Mouse (Mus musculus) midbrain, embryonic 12.5 days (tissue): ENCODE measurements at regions not wholly inside any gene's neighbourhood (a gene's known extent, or its start where the extent isn't known, plus 50 kb on each side); places are given as distances from the start of the nearest gene placed in this dataset.

Experiments used
- ATAC-seq: fragments of 200-750 bp; cut with Nextera tagmentation; 2 replicates; pipeline ENCODE4 v1.8.0; 2017; ENCODE audit warnings: low read depth, moderate TSS enrichment, moderate library complexity; ENCODE audit not compliant: low FRiP score
- H3K27ac ChIP-seq: fragments of 300-500 bp; sonication (generic); replicated peaks from 2 replicates; pipeline ENCODE4 v1.5.1; 2016; ENCODE audit warnings: mild to moderate bottlenecking
- H3K27me3 ChIP-seq: fragments of 300-500 bp; sonication (generic); 2 replicates; pipeline ENCODE4 v1.6.1; 2016; ENCODE audit warnings: mild to moderate bottlenecking
- H3K36me3 ChIP-seq: fragments of 300-500 bp; sonication (generic); 2 replicates; pipeline ENCODE4 v1.6.1; 2016
- H3K4me1 ChIP-seq: fragments of 300-500 bp; sonication (generic); 2 replicates; pipeline ENCODE4 v1.6.1; 2016
- H3K4me2 ChIP-seq: fragments of 300-500 bp; sonication (generic); replicated peaks from 2 replicates; pipeline ENCODE4 v1.6.1; 2016; ENCODE audit warnings: mild to moderate bottlenecking, moderate library complexity
- H3K4me3 ChIP-seq: fragments of 300-500 bp; sonication (generic); 2 replicates; pipeline ENCODE4 v1.5.1; 2016; ENCODE audit warnings: mild to moderate bottlenecking
- H3K9ac ChIP-seq: fragments of 300-500 bp; sonication (generic); replicated peaks from 2 replicates; pipeline ENCODE4 v1.6.1; 2016; ENCODE audit warnings: mild to moderate bottlenecking, moderate library complexity
- H3K9me3 ChIP-seq: fragments of 300-500 bp; sonication (generic); 2 replicates; pipeline ENCODE4 v1.6.1; 2016; ENCODE audit warnings: mild to moderate bottlenecking
- WGBS: fragments of 180-500 bp; shearing (Covaris S2); methylation state at CpG from one replicate; pipeline ENCODE4 v1.1.7; 2016; 5-methylcytosine and 5-hydroxymethylcytosine counted together

DNA sequence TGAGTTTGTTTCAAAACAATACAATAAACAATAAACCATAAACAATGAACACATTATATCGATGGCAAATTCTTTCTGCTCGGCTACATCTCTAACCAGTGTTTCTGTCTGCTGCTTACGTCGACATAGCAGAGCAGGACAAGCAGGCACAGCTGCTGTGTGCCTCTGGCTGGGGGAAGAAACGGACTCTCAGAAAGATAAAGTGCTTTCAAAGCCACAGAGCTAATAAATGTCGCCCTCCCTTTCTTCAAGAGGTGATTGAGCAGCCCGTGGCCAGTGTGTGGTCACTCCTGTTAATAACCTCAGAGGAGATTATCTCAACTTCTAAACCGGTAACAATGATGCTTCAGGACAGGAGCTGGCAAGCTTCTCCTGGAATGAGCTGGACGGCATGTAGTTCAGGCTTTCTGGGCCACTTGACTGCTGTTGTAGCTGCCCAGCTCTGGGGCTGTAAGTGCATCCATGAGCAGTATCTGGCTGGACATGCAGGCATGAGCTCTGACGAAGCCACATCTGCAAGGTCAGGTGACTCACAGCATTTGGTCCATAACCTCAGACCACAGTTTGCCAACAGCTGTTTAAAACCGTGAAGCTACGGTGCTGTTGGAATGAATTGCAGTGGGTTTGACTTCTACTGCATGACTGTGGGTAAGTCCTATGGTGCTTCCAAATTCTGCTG is 55.6 kb downstream of the Evx1 start:
- no peak overlapping the region; the same call in 1 of the 2 replicates for H3K9ac ChIP-seq
- no peak for ATAC-seq
- no peak overlapping the region for H3K4me3 ChIP-seq
- H3K27me3 ChIP-seq, result no peaks in the 10 kb centered on the region
- peaks cover 32% of the 10 kb centered on the region for H3K4me1 ChIP-seq
- H3K4me2 ChIP-seq, result no peak overlapping the region
- no peaks in the 10 kb centered on the region for H3K9me3 ChIP-seq
- no peak overlapping the region for H3K27ac ChIP-seq
- no peaks in the 10 kb centered on the region for H3K36me3 ChIP-seq
- WGBS, result 47% methylated on average over 12 of the region's 12 CpGs

DNA sequence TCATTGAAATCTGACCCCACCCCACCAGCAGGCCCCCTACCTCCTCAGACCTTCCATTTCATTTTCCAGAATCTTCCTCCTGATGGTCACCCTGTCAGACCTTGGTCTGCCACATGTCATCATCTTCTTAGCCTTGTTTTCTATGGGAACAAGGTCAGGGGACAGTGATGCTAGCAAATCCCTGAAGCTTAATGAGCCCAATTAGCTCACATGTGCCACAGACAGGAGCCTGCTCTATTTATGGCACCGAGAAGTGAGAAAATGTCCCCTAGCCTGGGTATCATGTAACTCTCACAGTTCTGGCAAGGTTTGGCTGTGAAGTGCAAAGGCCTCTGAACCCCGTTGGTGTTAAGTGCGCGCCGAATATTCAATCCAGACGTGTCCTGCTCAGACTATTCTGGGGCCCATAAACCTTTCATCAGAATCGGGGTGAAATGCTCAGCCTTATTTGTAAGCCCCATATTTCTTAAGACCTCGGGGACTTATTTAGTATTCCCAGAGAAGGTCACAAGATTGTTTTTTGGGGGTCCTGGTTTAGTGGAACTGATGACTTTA is 57.6 kb downstream of the Evx1 start:
- Histone ChIP-seq H3K9ac (no peak overlapping the region), H3K4me3 (no peak overlapping the region), H3K4me1 (peaks cover 26% of the 10 kb centered on the region), H3K27me3 (no peaks in the 10 kb centered on the region), H3K27ac (no peak overlapping the region), H3K9me3 (no peaks in the 10 kb centered on the region), H3K4me2 (no peak overlapping the region), H3K36me3 (no peaks in the 10 kb centered on the region)
- ATAC-seq, result no peak
- WGBS, result 91% methylated on average over 8 of the region's 8 CpGs

- H3K27me3 ChIP-seq, result no peaks in the 10 kb centered on the region
- WGBS, result 88% methylated on average over 3 of the region's 3 CpGs
- no peak overlapping the region for H3K27ac ChIP-seq
Measured at GRCm38 (mm10) chr6:52379146-52379545, 65.8 kb downstream of the Evx1 start.

DNA sequence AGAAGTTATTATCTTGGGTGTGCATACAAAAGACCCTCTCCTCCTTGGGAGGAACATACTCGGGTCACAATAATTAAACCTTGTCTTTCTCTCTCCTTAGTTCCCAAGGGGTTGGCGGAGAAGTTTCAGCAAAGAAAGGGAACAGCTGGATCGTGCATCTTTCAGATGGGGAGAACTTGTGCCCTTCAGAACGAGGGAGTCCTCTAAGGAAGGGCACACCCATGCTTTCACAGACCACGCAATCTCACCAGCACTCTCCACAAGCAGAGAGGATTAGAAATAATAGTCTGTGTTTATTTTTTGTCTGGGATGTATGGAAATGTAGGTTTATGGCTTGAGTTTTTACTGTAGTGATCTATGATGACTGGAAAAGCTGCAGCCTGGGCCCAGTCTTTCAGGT is 66.3 kb downstream of the Evx1 start:
- ATAC-seq, result no peak
- no peaks in the 10 kb centered on the region for H3K36me3 ChIP-seq
- no peaks in the 10 kb centered on the region for H3K9me3 ChIP-seq
- no peaks in the 10 kb centered on the region for H3K4me1 ChIP-seq
- no peak overlapping the region for H3K27ac ChIP-seq
- 62% methylated on average over 5 of the region's 5 CpGs for WGBS
- no peaks in the 10 kb centered on the region for H3K27me3 ChIP-seq
- H3K9ac ChIP-seq, result no peak overlapping the region
- H3K4me3 ChIP-seq, result no peak overlapping the region
- H3K4me2 ChIP-seq, result no peak overlapping the region

More at GRCm38 (mm10) chr6:52379146-52379545, 65.8 kb downstream of the Evx1 start:
- Histone ChIP-seq H3K36me3 (no peaks in the 10 kb centered on the region), H3K9ac (no peak overlapping the region), H3K9me3 (no peaks in the 10 kb centered on the region), H3K4me2 (no peak overlapping the region), H3K4me1 (no peaks in the 10 kb centered on the region), H3K4me3 (no peak overlapping the region)
- ATAC-seq, result no peak

DNA sequence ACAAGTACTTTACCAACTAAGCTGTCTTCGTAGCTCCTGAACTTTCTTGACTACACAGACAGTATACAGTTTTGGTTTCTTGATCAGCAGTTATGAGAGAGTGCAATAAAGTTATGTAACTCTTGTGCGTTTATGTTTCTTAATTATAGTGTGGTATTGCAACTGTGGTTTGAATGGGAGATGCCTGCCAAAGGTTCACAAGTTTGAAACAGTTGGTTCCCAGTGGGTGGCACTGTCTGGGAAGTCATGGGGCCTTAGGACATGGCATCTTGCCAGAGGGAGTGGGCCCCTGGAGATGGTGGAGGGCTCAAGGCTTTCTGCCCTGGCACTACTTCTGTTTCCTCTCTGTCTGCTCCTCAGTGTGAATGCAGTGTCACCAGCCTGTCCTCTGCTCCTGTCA is 71.7 kb downstream of the Evx1 start:
- Histone ChIP-seq H3K4me1 (no peaks in the 10 kb centered on the region), H3K9ac (no peak overlapping the region), H3K27ac (no peak overlapping the region), H3K4me2 (no peak overlapping the region), H3K36me3 (no peaks in the 10 kb centered on the region), H3K27me3 (no peaks in the 10 kb centered on the region), H3K4me3 (no peak overlapping the region), H3K9me3 (no peaks in the 10 kb centered on the region)
- no peak for ATAC-seq
- WGBS, result 93% methylated on average over 2 of the region's 2 CpGs

GRCm38 (mm10) chr6:52401404-52401803 is 88.1 kb downstream of the Evx1 start:
- no peak overlapping the region for H3K9ac ChIP-seq
- WGBS, result 90% methylated on average over 5 of the region's 5 CpGs
- no peaks in the 10 kb centered on the region for H3K36me3 ChIP-seq
- H3K4me3 ChIP-seq, result no peak overlapping the region
- no peaks in the 10 kb centered on the region for H3K27me3 ChIP-seq
- no peak overlapping the region for H3K27ac ChIP-seq
- no peak overlapping the region for H3K4me2 ChIP-seq
- no peaks in the 10 kb centered on the region for H3K9me3 ChIP-seq
- no peak for ATAC-seq
- no peaks in the 10 kb centered on the region for H3K4me1 ChIP-seq

DNA sequence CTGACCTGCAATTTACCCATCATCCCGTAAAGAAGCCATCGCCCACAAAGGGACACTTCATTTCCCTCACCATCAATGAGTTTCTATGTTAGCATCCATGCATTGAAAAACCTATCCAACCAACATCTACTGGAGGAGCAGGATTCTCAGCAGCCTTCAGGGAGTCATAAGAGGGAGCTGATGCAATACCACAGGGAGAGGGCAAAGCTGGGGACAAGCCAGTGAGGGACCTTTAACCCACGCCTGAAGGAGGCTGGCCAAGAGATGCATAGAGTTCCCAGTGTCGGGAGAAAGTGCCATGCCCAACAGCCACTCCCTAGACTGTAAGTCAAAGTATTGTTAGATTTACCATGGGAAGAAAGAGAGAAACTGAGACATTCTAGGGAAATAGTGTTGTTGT is 96.7 kb downstream of the Evx1 start:
- Histone ChIP-seq H3K4me3 (no peak overlapping the region), H3K27ac (no peak overlapping the region), H3K36me3 (no peaks in the 10 kb centered on the region), H3K9me3 (peaks cover 4% of the 10 kb centered on the region; the same call in 1 of the 2 replicates), H3K27me3 (no peaks in the 10 kb centered on the region), H3K4me2 (no peak overlapping the region), H3K4me1 (no peaks in the 10 kb centered on the region), H3K9ac (no peak overlapping the region)
- ATAC-seq, result no peak
- 90% methylated on average over 4 of the region's 4 CpGs for WGBS

DNA sequence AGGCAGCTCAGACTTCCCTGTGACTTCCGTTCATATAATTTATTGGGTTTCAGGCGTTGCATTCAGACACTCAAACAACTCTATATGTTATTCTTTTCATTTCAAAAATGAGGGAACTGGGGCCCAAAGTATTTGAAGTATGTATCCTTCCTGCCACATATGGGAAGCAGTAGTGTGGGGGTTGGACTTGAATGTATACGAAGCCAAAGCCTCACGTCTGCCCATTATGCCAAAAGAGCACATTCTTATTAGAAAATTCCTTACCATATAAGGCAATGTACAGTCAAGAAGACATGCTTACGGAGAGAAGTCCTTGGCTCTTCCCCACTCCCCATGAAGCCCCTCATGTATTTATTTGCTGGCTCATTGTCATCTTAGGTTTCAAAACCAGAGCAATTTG is 97.4 kb downstream of the Evx1 start:
- Histone ChIP-seq H3K36me3 (no peaks in the 10 kb centered on the region), H3K27ac (no peak overlapping the region), H3K4me2 (no peak overlapping the region), H3K9ac (no peak overlapping the region), H3K27me3 (no peaks in the 10 kb centered on the region), H3K9me3 (peaks cover 4% of the 10 kb centered on the region; the same call in 1 of the 2 replicates), H3K4me1 (no peaks in the 10 kb centered on the region), H3K4me3 (no peak overlapping the region)
- 88% methylated on average over 5 of the region's 5 CpGs for WGBS
- ATAC-seq, result no peak

DNA sequence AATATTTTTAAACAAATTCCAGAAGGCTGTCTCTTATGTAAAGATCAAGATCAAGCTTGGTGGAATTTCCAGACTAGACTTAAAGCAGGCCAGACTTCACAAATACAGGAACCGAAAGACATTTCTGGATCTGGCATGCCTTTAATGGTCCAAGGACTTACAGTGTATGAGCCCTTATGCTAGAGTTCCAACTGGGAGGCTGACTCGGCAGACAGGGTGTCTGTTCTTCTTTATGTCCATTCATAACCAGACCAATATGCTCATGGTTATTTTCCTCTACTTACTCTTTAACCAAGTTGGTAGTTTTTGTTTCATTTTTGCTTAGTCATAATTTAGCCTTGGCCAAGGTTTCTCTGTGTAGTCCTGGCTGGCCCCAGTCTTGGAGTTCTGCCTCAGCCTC is 98.0 kb downstream of the Evx1 start:
- peaks cover 4% of the 10 kb centered on the region; the same call in 1 of the 2 replicates for H3K9me3 ChIP-seq
- ATAC-seq, result no peak
- H3K36me3 ChIP-seq, result no peaks in the 10 kb centered on the region
- no peak overlapping the region for H3K27ac ChIP-seq
- H3K4me1 ChIP-seq, result no peaks in the 10 kb centered on the region; the same call in 1 of the 2 replicates
- H3K9ac ChIP-seq, result no peak overlapping the region
- no peaks in the 10 kb centered on the region for H3K27me3 ChIP-seq
- no peak overlapping the region for H3K4me3 ChIP-seq
- H3K4me2 ChIP-seq, result no peak overlapping the region
- 98% methylated on average over 2 of the region's 2 CpGs for WGBS

GRCm38 (mm10) chr6:52413639-52414038 is 100.3 kb downstream of the Evx1 start:
- no peak overlapping the region for H3K9ac ChIP-seq
- no peak overlapping the region for H3K27ac ChIP-seq
- 94% methylated on average over 4 of the region's 4 CpGs for WGBS
- peaks cover 8% of the 10 kb centered on the region; the same call in 1 of the 2 replicates for H3K4me1 ChIP-seq
- H3K9me3 ChIP-seq, result peaks cover 4% of the 10 kb centered on the region; the same call in 1 of the 2 replicates
- no peak overlapping the region for H3K4me2 ChIP-seq
- H3K27me3 ChIP-seq, result no peaks in the 10 kb centered on the region
- H3K4me3 ChIP-seq, result no peak overlapping the region
- ATAC-seq, result no peak
- no peaks in the 10 kb centered on the region for H3K36me3 ChIP-seq

GRCm38 (mm10) chr6:52415341-52415946 is 102.1 kb downstream of the Evx1 start:
- no peaks in the 10 kb centered on the region for H3K27me3 ChIP-seq

GRCm38 (mm10) chr6:52416491-52416890 is 103.2 kb downstream of the Evx1 start:
- H3K9ac ChIP-seq, result no peak overlapping the region
- H3K4me2 ChIP-seq, result no peak overlapping the region
- H3K9me3 ChIP-seq, result peaks cover 4% of the 10 kb centered on the region; the same call in 1 of the 2 replicates
- peaks cover 9% of the 10 kb centered on the region; the same call in 1 of the 2 replicates for H3K4me1 ChIP-seq
- H3K36me3 ChIP-seq, result no peaks in the 10 kb centered on the region
- 82% methylated on average over 3 of the region's 3 CpGs for WGBS
- no peaks in the 10 kb centered on the region for H3K27me3 ChIP-seq
- ATAC-seq, result no peak
- no peak overlapping the region for H3K27ac ChIP-seq
- no peak overlapping the region for H3K4me3 ChIP-seq

More at GRCm38 (mm10) chr6:52415341-52415946, 102.1 kb downstream of the Evx1 start:
- Histone ChIP-seq H3K9me3 (peaks cover 4% of the 10 kb centered on the region; the same call in 1 of the 2 replicates), H3K36me3 (no peaks in the 10 kb centered on the region), H3K4me3 (no peak overlapping the region), H3K4me1 (peaks cover 9% of the 10 kb centered on the region; the same call in 1 of the 2 replicates), H3K9ac (no peak overlapping the region), H3K4me2 (no peak overlapping the region), H3K27ac (no peak overlapping the region)
- ATAC-seq, result no peak
- WGBS, result 88% methylated on average over 14 of the region's 14 CpGs
